8 mouse cellular contexts compared by ENCODE assay signal in genomic region chr15:8884608-8885467, GRCm38 (mm10).
DNase-seq lines count a peak whose midpoint lies in the region; ATAC-seq and TF ChIP-seq lines count a peak whose summit lies in the region.

No protein-coding gene starts in this region.

- WGBS in lung, postnatal 0 days = 55% methylated on average over 18 of the region's 18 CpGs
- 53% methylated on average over 18 of the region's 18 CpGs for WGBS in lung, adult 2 months
- 56% methylated on average over 18 of the region's 18 CpGs for WGBS in hindbrain, embryonic 15.5 days
- 54% methylated on average over 18 of the region's 18 CpGs for WGBS in neural tube, embryonic 15.5 days

- H3K4me1 ChIP-seq in lung, postnatal 0 days (ENCODE audit: insufficient read depth, low read depth, low read length) = no peaks in the 10 kb centered on the region
- H3K4me1 ChIP-seq in lung, adult 2 months (ENCODE audit: control insufficient read depth, insufficient read depth, low read length) = no peaks in the 10 kb centered on the region; the same call in 1 of the 2 replicates
- H3K4me1 ChIP-seq in hindbrain, embryonic 15.5 days (replicated peaks) = no peaks in the 10 kb centered on the region
- no peaks in the 10 kb centered on the region for H3K4me1 ChIP-seq in neural tube, embryonic 15.5 days

- H3K27ac ChIP-seq in lung, postnatal 0 days (ENCODE audit: low read length) = no peak overlapping the region
- H3K27ac ChIP-seq in hindbrain, embryonic 15.5 days (replicated peaks) = no peak overlapping the region
- H3K27ac ChIP-seq in neural tube, embryonic 15.5 days (replicated peaks) = no peak overlapping the region

- H3K9me3 ChIP-seq in lung, postnatal 0 days (ENCODE audit: low read length) = no peaks in the 10 kb centered on the region
- no peaks in the 10 kb centered on the region for H3K9me3 ChIP-seq in hindbrain, embryonic 15.5 days
- no peaks in the 10 kb centered on the region for H3K9me3 ChIP-seq in neural tube, embryonic 15.5 days (replicated peaks)

- 0 out of 2 replicates have a peak overlapping the region, but pooled peaks have one; percentile 17 for H3K4me2 ChIP-seq in lung, postnatal 0 days (replicated peaks; ENCODE audit: low read depth, low read length)
- peak overlapping the region; percentile 24; the same call in 1 of the 2 replicates for H3K4me2 ChIP-seq in hindbrain, embryonic 15.5 days
- H3K4me2 ChIP-seq in neural tube, embryonic 15.5 days = peak overlapping the region; percentile 35

- no peak for TF ChIP-seq POLR2A in lung, adult 2 months (IDR thresholded peaks at IDR 0.05; ENCODE audit: borderline replicate concordance, extremely low read depth, low read depth, low read length)

- H3K36me3 ChIP-seq in lung, postnatal 0 days (ENCODE audit: insufficient read depth, low read length) = no peaks in the 10 kb centered on the region
- no peaks in the 10 kb centered on the region for H3K36me3 ChIP-seq in hindbrain, embryonic 15.5 days
- no peaks in the 10 kb centered on the region for H3K36me3 ChIP-seq in neural tube, embryonic 15.5 days

- no peaks in the 10 kb centered on the region for H3K27me3 ChIP-seq in lung, postnatal 0 days (replicated peaks; ENCODE audit: insufficient read depth, low read length)
- H3K27me3 ChIP-seq in hindbrain, embryonic 15.5 days = no peaks in the 10 kb centered on the region
- no peaks in the 10 kb centered on the region for H3K27me3 ChIP-seq in neural tube, embryonic 15.5 days (replicated peaks)

- no peak for TF ChIP-seq EP300 in lung, postnatal 0 days (IDR thresholded peaks at IDR 0.05)

- DNase-seq in cerebellum, adult 8-10 months = peak; percentile 11
- DNase-seq in lung, postnatal 0 days (ENCODE audit: low spot score) = peak; percentile 29
- DNase-seq in lung, adult 2 months = no peak
- DNase-seq in spleen, adult 18-20 months = no peak
- DNase-seq in ovary, postnatal 36 days (ENCODE audit: low spot score) = no peak

- ATAC-seq in cerebellum, adult (ENCODE audit: insufficient number of reproducible peaks, low FRiP score, low TSS enrichment) = no peak; the same call in 1 of the 2 replicates
- ATAC-seq in lung, postnatal 0 days = no peak
- ATAC-seq in hindbrain, embryonic 15.5 days (ENCODE audit: low FRiP score, low read depth) = no peak
- ATAC-seq in neural tube, embryonic 15.5 days (ENCODE audit: low FRiP score) = no peak

- no peak overlapping the region for H3K9ac ChIP-seq in lung, postnatal 0 days (replicated peaks; ENCODE audit: low read depth)
- H3K9ac ChIP-seq in hindbrain, embryonic 15.5 days = no peak overlapping the region
- H3K9ac ChIP-seq in neural tube, embryonic 15.5 days (replicated peaks) = no peak overlapping the region

- no peak overlapping the region for H3K4me3 ChIP-seq in lung, postnatal 0 days (ENCODE audit: low read depth, low read length)
- no peak overlapping the region for H3K4me3 ChIP-seq in lung, adult 2 months (replicated peaks; ENCODE audit: extremely low read depth, low read depth, low read length)
- no peak overlapping the region for H3K4me3 ChIP-seq in hindbrain, embryonic 15.5 days
- no peak overlapping the region for H3K4me3 ChIP-seq in neural tube, embryonic 15.5 days (replicated peaks)

- peak; percentile 58 for TF ChIP-seq CTCF in lung, postnatal 0 days (IDR thresholded peaks at IDR 0.05)
- TF ChIP-seq CTCF in lung, adult 2 months (IDR thresholded peaks at IDR 0.05; ENCODE audit: insufficient read depth, low read length) = no peak

Comparison
In these comparisons a context has a peak if more than half of its experiments do, and no peak if none do; other contexts are left out.
1. DNase-seq: peak in cerebellum, adult 8-10 months (single experiment) and lung, postnatal 0 days (single experiment); none in lung, adult 2 months (single experiment), spleen, adult 18-20 months (0 of 2) and ovary, postnatal 36 days (single experiment).
2. Peak in every context shown above with its lines, with median percentiles within 50 percentile points of each other: H3K4me2 ChIP-seq.